Mouse (Mus musculus) mouse trophoblast stem cell (cell line): ENCODE measurements around the gene Nap1l4.

Experiments
- in situ Hi-C, 2 experiments: fragments of 300-500 bp; cut with MseI, MboI; formaldehyde crosslinking; loops; 2 replicates in 1 of 2; 3 replicates in 1 of 2; pipeline ENCODE4 v1.15.1; 2025

Gene Nap1l4

GRCm38 (mm10) chr7:143480498-143480897 lies 68.4 kb downstream of the Nap1l4 start:
- in situ Hi-C loops, result no loop called here

- in situ Hi-C loops, result no loop called here
These were observed 71.1 kb downstream of the Nap1l4 start for GRCm38 (mm10) chr7:143477800-143478199.

- in situ Hi-C loops, result no loop called here
These were observed 72.1 kb downstream of the Nap1l4 start for GRCm38 (mm10) chr7:143476702-143477335.

- in situ Hi-C loops, result no loop called here
These were observed 73.0 kb downstream of the Nap1l4 start for GRCm38 (mm10) chr7:143475876-143476275.

GRCm38 (mm10) chr7:143474811-143475210 lies 74.1 kb downstream of the Nap1l4 start:
- in situ Hi-C loops, result no loop called here

GRCm38 (mm10) chr7:143473347-143474101 lies 75.4 kb downstream of the Nap1l4 start, which contains the start of gene Slc22a18:
Gene Slc22a18, plus strand, starts transcription at chr7:143473736.
- in situ Hi-C loops, result no loop called here

- in situ Hi-C loops, result loop anchor here (5.0 kb wide), 1 partner anchor 318 kb away; no protein-coding TSS in a partner anchor
These were observed 79.0 kb downstream of the Nap1l4 start for GRCm38 (mm10) chr7:143469946-143470345.

- in situ Hi-C loops, result loop anchor here (5.0 kb wide), 1 partner anchor 315 kb away; no protein-coding TSS in a partner anchor
These were observed 81.2 kb downstream of the Nap1l4 start for GRCm38 (mm10) chr7:143467714-143468113.

GRCm38 (mm10) chr7:143466099-143466677 lies 82.7 kb downstream of the Nap1l4 start:
- in situ Hi-C loops, result loop anchor here (5.0 kb wide), 1 partner anchor 314 kb away; no protein-coding TSS in a partner anchor

GRCm38 (mm10) chr7:143464811-143465560 lies 83.9 kb downstream of the Nap1l4 start:
- in situ Hi-C loops, result loop anchor here (5.0 kb wide), 1 partner anchor 313 kb away; no protein-coding TSS in a partner anchor

GRCm38 (mm10) chr7:143463865-143464415 lies 85.0 kb downstream of the Nap1l4 start:
- in situ Hi-C loops, result no loop called here
